Mouse (Mus musculus) C2C12 (cell line): ENCODE measurements at regions not wholly inside any gene's neighbourhood (a gene's known extent, or its start where the extent isn't known, plus 50 kb on each side); places are given as distances from the start of the nearest gene placed in this dataset.

ENCODE experiments used
- CTCF ChIP-seq: IDR thresholded peaks from one replicate; pipeline ENCODE4 v1.5.1; 2011; ENCODE audit not compliant: control insufficient read depth, insufficient read depth, insufficient read length
- MAX ChIP-seq: IDR thresholded peaks from one replicate; pipeline ENCODE4 v1.6.1; 2011; ENCODE audit warnings: mild to moderate bottlenecking, control low read depth
- MYOD1 ChIP-seq: IDR thresholded peaks from one replicate; pipeline ENCODE4 v1.6.1; 2011; ENCODE audit warnings: low read depth; ENCODE audit not compliant: control insufficient read depth, insufficient read length
- MYOG ChIP-seq: IDR thresholded peaks from one replicate; pipeline ENCODE4 v1.6.1; 2011; ENCODE audit not compliant: control insufficient read depth, insufficient read length; ENCODE audit errors: extremely low read depth

- TF ChIP-seq CTCF (no peak), MAX (no peak), MYOD1 (no peak), MYOG (no peak)
Measured at GRCm38 (mm10) chr4:34386338-34386967, 164.3 kb upstream of the Akirin2 start.
